Mouse (Mus musculus) hindbrain, embryonic 13.5 days (tissue): ENCODE results near the gene Mob3c. TPM values are rescaled to one million over a fixed set of nuclear protein-coding genes. Genes with fewer than 3 reads are reported as not detected.

ENCODE experiments used
- ATAC-seq: fragments of 200-750 bp; cut with Nextera tagmentation; 2 replicates; pipeline ENCODE4 v1.8.0; 2017; ENCODE audit warnings: moderate TSS enrichment; ENCODE audit not compliant: low FRiP score
- H3K27ac ChIP-seq: fragments of 300-500 bp; sonication (generic); 2 replicates; pipeline ENCODE4 v1.5.1; 2015; ENCODE audit warnings: inconsistent platforms, mild to moderate bottlenecking, moderate library complexity
- H3K27me3 ChIP-seq: fragments of 300-500 bp; sonication (generic); 2 replicates; pipeline ENCODE4 v1.6.1; 2015; ENCODE audit warnings: mild to moderate bottlenecking, inconsistent platforms
- H3K36me3 ChIP-seq: fragments of 300-500 bp; sonication (generic); 2 replicates; pipeline ENCODE4 v1.6.1; 2015; ENCODE audit warnings: mild to moderate bottlenecking, inconsistent platforms
- H3K4me1 ChIP-seq: fragments of 300-500 bp; sonication (generic); replicated peaks from 2 replicates; pipeline ENCODE4 v1.6.1; 2015; ENCODE audit warnings: inconsistent platforms
- H3K4me2 ChIP-seq: fragments of 300-500 bp; sonication (generic); 2 replicates; pipeline ENCODE4 v1.6.1; 2015; ENCODE audit warnings: inconsistent platforms, mild to moderate bottlenecking, moderate library complexity
- H3K4me3 ChIP-seq: fragments of 300-500 bp; sonication (generic); 2 replicates; pipeline ENCODE4 v1.5.1; 2015; ENCODE audit warnings: mild to moderate bottlenecking, inconsistent platforms
- H3K9ac ChIP-seq: fragments of 300-500 bp; sonication (generic); 2 replicates; pipeline ENCODE4 v1.6.1; 2015; ENCODE audit warnings: mild to moderate bottlenecking, inconsistent platforms
- H3K9me3 ChIP-seq: fragments of 300-500 bp; sonication (generic); 2 replicates; pipeline ENCODE4 v1.6.1; 2016; ENCODE audit warnings: inconsistent platforms
- WGBS: fragments of 180-500 bp; shearing (Covaris S2); methylation state at CpG from one replicate; pipeline ENCODE4 v1.1.7; 2015; 5-methylcytosine and 5-hydroxymethylcytosine counted together
- polyA plus RNA-seq: library from polyadenylated mRNA; unstranded; fragments of >200 nt; fragmentation: Nextera tagmentation; extraction: Ambion mirVana; gene quantifications from 2 replicates; pipeline ENCODE4 v1.2.1, GENCODE M21; 2015

Gene Mob3c
- polyA plus RNA-seq: 4.8 and 6.4 TPM in 2 replicates

DNA sequence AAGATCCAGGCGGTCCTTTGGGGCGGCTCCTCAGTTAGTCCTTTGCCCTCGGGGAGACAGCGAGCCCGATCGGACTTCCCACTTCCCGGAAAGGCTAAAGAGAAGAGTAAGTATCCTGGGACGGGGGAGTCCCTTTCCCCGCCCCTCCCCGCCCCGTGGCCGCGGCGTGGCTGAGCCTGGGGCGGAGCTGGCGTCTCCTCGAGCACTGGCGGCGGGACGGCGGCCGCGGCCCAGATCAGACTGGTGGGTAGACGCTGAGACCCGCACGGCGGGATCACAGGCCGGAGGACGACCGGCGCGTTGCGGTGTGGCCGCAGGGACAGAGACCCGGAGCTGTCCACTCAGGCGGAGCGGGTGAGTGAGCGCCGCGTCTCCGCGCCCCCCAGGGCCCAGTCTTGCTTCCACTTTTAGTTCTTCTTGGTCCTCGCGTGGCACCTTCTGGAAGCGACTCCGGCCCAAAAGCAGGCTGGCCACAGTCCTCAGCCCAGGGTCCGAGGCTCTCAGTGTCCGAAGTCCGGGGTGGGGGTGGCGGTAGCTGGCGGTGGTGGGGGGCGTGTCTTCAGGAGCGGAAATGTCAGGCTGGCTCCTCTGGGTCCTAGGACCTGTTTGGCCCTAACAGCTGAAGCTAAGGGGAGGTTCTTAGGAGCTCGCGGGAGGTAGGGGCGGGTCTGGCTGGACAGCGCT is at the start of gene Mob3c:
Gene Mob3c (plus strand): TSS at position 205 of the 684 bp plus-strand sequence.
- peak within 1 kb of the TSS; percentile 79 for H3K4me3 ChIP-seq
- H3K4me1 ChIP-seq: peaks cover 14% of the 10 kb centered on the region
- peaks cover 28% of the 10 kb centered on the region for H3K27me3 ChIP-seq
- H3K9ac ChIP-seq: peak within 1 kb of the TSS; percentile 83
- peak within 1 kb of the TSS; percentile 72 for H3K4me2 ChIP-seq
- peaks cover 3% of the 10 kb centered on the region; the same call in 1 of the 2 replicates for H3K36me3 ChIP-seq
- under 1% methylated on average over 53 of the region's 57 CpGs for WGBS
- ATAC-seq: peak; percentile 89
- no peaks in the 10 kb centered on the region for H3K9me3 ChIP-seq
- H3K27ac ChIP-seq: peak within 1 kb of the TSS; percentile 69

DNA sequence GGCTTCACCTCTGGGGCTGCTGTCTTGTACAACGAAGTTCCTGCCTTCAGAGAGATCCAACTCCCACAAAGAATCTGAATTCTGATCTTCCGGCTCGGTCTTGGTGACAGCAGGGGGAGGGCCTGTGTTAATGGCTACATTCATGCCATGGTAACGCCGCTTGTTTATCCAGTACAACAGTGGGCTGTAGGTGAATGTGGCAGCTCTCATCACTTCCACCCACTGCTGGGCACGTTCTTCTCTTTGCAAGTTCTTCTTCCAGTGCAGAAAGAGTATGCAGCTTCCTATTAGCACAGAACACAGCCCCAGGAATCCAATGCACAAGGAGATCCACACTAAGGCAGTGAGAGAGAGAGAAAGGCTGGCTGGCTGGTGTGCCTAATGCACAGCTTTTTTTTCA is 47.6 kb upstream of the Mob3c start:
- ATAC-seq: no peak
- WGBS: 39% methylated on average over 6 of the region's 6 CpGs
- H3K4me2 ChIP-seq: no peak overlapping the region

DNA sequence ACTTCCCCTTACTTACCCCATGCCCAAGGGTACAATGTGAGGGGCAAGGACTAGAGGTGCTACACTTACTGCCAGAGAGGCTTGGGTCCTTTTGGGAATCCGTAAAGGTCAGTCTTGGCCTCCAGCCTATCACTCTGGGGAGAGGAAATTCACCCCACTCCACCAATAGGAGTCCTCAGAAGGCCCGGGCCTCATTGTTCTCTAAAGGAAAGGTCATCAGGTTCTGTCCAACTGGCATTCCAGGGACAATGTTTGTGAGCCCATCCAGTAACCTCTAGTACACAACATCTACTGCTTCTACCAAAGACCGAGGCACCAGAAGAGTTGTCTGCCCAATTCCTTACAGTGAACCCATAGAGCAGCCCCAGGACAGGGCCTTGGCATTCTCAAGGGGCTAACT is 47.0 kb upstream of the Mob3c start, which contains the start of gene Tex38:
Gene Tex38 (minus strand): TSS at position 101 of the 400 bp plus-strand sequence.
- no peak for ATAC-seq
- Histone ChIP-seq H3K4me1 (peaks cover 13% of the 10 kb centered on the region), H3K27ac (no peak within 1 kb of the TSS), H3K4me3 (no peak within 1 kb of the TSS), H3K36me3 (peaks cover 17% of the 10 kb centered on the region), H3K27me3 (no peaks in the 10 kb centered on the region), H3K4me2 (no peak within 1 kb of the TSS), H3K9ac (no peak within 1 kb of the TSS), H3K9me3 (no peaks in the 10 kb centered on the region)
- 86% methylated on average over 3 of the region's 3 CpGs for WGBS

More for the DNA sequence above, 47.6 kb upstream of the Mob3c start:
- Histone ChIP-seq H3K4me3 (no peak overlapping the region), H3K4me1 (peaks cover 7% of the 10 kb centered on the region), H3K9ac (no peak overlapping the region), H3K27me3 (no peaks in the 10 kb centered on the region), H3K36me3 (peaks cover 20% of the 10 kb centered on the region), H3K27ac (no peak overlapping the region), H3K9me3 (no peaks in the 10 kb centered on the region)

DNA sequence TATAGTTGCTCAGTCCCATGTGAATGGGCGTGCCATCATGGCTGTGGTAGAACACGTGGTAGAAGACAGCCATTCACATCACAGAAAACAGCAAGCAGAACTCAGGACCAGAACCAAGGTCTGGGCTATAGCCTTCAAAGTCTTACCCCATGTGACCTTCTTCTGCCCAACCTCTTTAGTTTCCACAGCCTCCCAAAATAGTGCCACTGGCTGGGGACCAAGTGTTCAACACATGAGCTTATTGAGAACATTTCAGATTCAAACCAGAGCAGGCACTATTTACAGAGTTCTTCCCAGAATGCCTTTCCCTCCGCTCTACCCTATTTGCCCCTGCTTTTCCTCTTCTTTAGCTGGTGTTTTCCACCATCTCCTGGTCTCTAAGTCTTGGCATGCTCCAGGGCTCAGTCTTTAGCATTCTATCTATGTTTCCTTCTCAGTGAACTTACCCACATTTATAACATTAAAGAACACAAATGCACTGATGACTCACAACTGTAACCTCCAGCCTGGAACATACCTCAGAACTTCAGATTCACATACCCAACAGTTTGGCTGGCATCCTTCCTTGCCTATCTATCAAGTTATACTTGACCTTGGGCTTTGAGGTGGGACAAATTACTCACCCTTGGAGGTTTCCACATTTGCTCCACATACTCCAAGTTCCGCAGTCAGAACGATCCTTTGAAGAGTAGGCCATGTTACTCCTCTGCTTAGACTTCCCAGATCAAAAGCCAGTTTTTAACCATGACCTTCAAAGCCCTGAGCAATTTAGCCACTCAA is 45.7 kb upstream of the Mob3c start:
- Histone ChIP-seq H3K36me3 (peaks cover 8% of the 10 kb centered on the region), H3K4me1 (peaks cover 17% of the 10 kb centered on the region), H3K4me3 (no peak overlapping the region), H3K9ac (no peak overlapping the region), H3K4me2 (no peak overlapping the region), H3K9me3 (no peaks in the 10 kb centered on the region), H3K27ac (no peak overlapping the region), H3K27me3 (no peaks in the 10 kb centered on the region)
- ATAC-seq: no peak
- WGBS: 92% methylated on average over 5 of the region's 5 CpGs

DNA sequence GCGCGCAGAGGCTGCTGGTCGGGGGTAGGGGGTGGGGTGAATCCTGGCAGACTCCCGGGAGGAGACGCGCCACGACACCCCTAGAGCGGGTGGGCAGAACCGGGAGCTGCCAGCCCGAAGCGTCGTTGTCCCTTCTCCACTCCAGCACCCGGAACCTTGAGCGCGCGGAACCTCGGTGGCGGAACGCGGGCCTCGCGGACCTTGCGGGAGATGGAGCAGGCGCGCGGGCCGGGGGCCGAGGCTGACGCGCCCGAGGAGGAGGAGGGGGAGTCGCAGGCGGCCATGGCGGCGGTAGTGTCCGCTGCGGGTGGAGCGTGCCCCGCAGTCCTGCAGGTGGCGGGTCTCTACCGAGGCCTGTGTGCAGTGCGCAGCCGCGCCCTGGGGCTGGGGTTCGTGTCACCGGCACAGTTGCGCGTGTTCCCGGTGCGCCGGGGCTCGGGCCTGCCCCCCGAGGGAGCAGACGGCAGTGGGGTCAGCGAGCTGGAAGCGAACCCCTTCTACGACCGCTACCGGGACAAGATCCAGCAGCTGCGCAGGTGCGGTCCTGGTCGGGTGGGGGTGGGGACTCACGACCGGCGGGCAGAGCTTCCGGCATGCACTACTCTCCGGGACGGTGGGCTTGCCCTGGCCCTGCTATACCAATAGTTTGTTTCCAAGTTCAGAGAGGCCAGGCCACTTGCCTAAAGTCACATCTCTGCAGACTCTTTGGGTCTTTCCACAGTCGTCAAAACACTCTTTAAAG is 43.0 kb upstream of the Mob3c start, which contains the start of gene Atpaf1:
Gene Atpaf1 (plus strand): TSS at position 44 of the 742 bp plus-strand sequence.
- peak within 1 kb of the TSS; percentile 71 for H3K4me3 ChIP-seq
- no peaks in the 10 kb centered on the region for H3K9me3 ChIP-seq
- H3K36me3 ChIP-seq: peaks cover 13% of the 10 kb centered on the region
- WGBS: under 1% methylated on average over 58 of the region's 69 CpGs
- peak within 1 kb of the TSS; percentile 83 for H3K9ac ChIP-seq
- H3K4me2 ChIP-seq: peak within 1 kb of the TSS; percentile 69
- no peaks in the 10 kb centered on the region for H3K27me3 ChIP-seq
- peak within 1 kb of the TSS; percentile 64 for H3K27ac ChIP-seq
- ATAC-seq: peak; percentile 94
- peaks cover 17% of the 10 kb centered on the region for H3K4me1 ChIP-seq

DNA sequence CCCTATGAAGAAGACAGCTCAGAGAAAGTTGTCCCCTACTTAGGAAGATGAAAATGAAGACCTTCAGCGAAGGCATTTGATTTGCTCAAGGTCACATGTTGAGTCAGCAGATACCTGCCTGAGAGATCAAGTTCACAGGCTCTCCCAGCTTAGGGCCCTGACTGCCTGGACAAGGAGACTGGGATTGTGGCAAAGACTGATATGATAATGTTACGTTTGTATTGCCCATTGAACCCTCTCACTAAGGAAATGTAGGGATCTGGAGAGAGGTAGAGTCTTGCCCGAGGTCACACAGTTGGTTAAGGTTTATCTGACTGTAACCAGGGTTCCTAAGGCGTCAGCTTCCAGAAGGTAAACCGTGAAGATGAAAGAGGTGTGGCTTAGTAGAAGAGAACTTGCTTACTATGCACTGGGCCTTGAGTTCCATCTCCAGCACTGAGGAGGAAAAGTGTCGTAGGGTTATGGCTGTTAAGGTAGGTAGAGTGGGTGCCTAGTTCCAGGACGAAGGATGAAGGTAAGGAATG is 42.3 kb upstream of the Mob3c start:
- ATAC-seq: peak; percentile 26; the same call in 1 of the 2 replicates

DNA sequence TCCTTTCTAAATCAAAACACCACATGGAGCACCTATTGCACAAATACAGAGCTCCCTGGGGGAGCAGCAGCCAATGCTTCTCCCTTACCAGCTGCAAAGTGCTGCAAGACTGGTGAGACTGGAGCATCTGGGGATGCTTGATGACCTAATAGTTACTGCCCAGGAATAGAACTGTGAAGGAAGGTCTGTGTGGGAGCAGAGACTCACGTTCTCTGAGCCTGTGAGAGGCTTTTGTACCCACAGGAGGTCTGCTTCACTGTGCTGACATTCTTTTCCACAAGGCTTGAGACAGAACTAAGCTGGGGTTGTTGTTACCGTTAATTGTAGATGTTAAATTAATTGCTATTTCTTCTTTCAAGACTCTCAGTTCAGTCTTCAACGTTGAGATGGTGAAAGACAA is 37.0 kb upstream of the Mob3c start:
- H3K9me3 ChIP-seq: no peaks in the 10 kb centered on the region
- WGBS: 79% methylated on average over 3 of the region's 3 CpGs
- H3K36me3 ChIP-seq: peaks cover 44% of the 10 kb centered on the region
- no peak overlapping the region for H3K4me3 ChIP-seq
- no peaks in the 10 kb centered on the region for H3K27me3 ChIP-seq
- peaks cover 4% of the 10 kb centered on the region for H3K4me1 ChIP-seq
- H3K9ac ChIP-seq: no peak overlapping the region
- H3K4me2 ChIP-seq: no peak overlapping the region
- ATAC-seq: no peak
- no peak overlapping the region for H3K27ac ChIP-seq

More for the DNA sequence above, 42.3 kb upstream of the Mob3c start:
- peak overlapping the region; percentile 83 for H3K9ac ChIP-seq
- peaks cover 17% of the 10 kb centered on the region for H3K4me1 ChIP-seq
- H3K27me3 ChIP-seq: no peaks in the 10 kb centered on the region
- no peak overlapping the region for H3K27ac ChIP-seq
- peak overlapping the region; percentile 69 for H3K4me2 ChIP-seq
- H3K36me3 ChIP-seq: peaks cover 19% of the 10 kb centered on the region
- peak overlapping the region; percentile 71 for H3K4me3 ChIP-seq
- no peaks in the 10 kb centered on the region for H3K9me3 ChIP-seq
- WGBS: 60% methylated on average over 7 of the region's 7 CpGs

DNA sequence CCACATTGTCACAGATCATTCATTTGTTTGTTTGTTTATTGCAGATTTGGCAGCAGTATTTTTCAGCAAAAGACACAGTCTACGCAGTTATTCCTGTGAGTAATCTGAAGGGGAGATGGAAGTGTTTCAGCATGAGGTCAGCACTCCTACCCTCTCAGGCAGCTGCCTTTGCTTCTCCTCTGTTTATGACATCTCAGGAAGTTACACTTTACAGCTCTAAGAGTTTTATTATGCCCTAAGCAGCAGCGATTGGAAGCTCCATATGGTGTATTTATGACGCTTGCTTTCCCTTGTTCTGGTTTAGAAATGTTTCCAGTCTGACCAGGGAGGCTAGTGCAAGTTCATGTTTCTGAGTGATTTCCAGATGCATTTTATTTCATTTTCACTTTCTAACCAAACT is 32.5 kb upstream of the Mob3c start:
- Histone ChIP-seq H3K27me3 (no peaks in the 10 kb centered on the region), H3K27ac (no peak overlapping the region), H3K9ac (no peak overlapping the region), H3K9me3 (no peaks in the 10 kb centered on the region), H3K4me2 (no peak overlapping the region), H3K36me3 (peaks cover 60% of the 10 kb centered on the region), H3K4me1 (no peaks in the 10 kb centered on the region), H3K4me3 (no peak overlapping the region)
- 90% methylated on average over 3 of the region's 3 CpGs for WGBS
- ATAC-seq: no peak

DNA sequence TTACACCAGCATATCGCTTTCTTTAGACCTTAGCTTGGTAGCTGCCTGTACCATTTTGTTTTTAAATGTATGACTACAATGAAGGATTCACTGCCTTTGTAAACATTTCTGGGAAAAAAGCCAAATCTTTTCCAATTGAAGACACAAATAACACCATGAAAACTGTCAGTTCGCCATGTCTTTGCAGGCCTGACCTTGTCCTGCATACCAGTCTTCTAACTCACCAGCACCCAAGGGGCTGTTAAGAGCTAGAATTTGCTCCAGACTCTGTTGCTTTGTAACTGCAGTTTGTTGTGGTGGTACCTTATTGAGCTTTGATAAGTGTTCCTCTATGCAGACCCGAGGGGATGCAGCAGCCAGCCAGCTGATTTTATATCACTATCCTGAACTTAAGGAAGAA is 27.9 kb upstream of the Mob3c start:
- Histone ChIP-seq H3K4me2 (no peak overlapping the region), H3K4me3 (no peak overlapping the region), H3K27ac (no peak overlapping the region), H3K27me3 (no peaks in the 10 kb centered on the region), H3K4me1 (no peaks in the 10 kb centered on the region), H3K36me3 (peaks cover 57% of the 10 kb centered on the region), H3K9me3 (no peaks in the 10 kb centered on the region), H3K9ac (no peak overlapping the region)
- 77% methylated on average over 3 of the region's 3 CpGs for WGBS
- no peak for ATAC-seq

DNA sequence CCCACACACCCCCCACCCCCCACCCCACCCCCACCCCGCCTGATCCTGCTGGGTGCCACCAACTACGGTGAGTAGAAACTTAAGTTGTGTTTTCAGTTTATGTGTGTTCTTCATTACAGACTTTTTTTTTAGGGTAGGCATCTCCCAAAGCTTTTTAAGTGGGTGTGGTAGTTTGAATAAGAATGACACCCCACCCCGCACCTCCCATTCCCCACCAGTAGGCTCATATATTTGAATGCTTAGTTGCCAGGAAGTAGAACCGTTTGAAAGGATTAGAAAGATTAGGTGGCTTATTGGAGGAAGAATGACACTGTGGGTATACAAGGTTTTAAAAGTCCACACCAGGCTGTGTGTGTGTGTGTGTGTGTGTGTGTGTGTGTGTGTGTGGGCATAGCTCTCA is 15.6 kb upstream of the Mob3c start:
- 89% methylated on average over 4 of the region's 4 CpGs for WGBS
- no peak overlapping the region for H3K4me2 ChIP-seq
- no peaks in the 10 kb centered on the region for H3K9me3 ChIP-seq
- H3K27ac ChIP-seq: no peak overlapping the region
- no peaks in the 10 kb centered on the region for H3K27me3 ChIP-seq
- no peaks in the 10 kb centered on the region for H3K4me1 ChIP-seq
- H3K36me3 ChIP-seq: peaks cover 52% of the 10 kb centered on the region
- no peak overlapping the region for H3K9ac ChIP-seq
- H3K4me3 ChIP-seq: no peak overlapping the region
- ATAC-seq: no peak

DNA sequence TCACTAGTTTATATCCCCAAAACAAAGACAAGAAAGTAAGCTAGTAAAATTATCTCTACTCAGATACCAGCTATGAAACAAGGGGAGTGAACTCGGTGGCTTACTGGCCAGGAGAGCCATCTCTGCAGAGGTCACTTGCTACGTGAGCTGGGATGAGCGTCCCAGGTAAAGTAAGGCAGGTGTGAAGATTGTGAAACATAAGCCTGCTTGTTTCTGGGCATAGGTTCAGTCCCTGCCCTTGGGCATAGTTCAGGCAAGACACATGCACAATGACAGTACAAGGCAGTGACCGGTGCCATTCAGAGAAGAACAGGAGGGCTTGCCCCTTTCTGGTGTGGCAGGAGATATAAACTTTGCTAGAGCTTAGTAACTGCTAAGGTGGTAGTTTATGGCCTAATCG is 12.3 kb upstream of the Mob3c start:
- peaks cover 46% of the 10 kb centered on the region for H3K36me3 ChIP-seq
- no peak overlapping the region for H3K9ac ChIP-seq
- H3K27ac ChIP-seq: no peak overlapping the region
- 98% methylated on average over 5 of the region's 5 CpGs for WGBS
- no peak overlapping the region for H3K4me3 ChIP-seq
- no peaks in the 10 kb centered on the region for H3K9me3 ChIP-seq
- no peaks in the 10 kb centered on the region for H3K4me1 ChIP-seq
- no peak overlapping the region for H3K4me2 ChIP-seq
- H3K27me3 ChIP-seq: no peaks in the 10 kb centered on the region
- ATAC-seq: no peak

DNA sequence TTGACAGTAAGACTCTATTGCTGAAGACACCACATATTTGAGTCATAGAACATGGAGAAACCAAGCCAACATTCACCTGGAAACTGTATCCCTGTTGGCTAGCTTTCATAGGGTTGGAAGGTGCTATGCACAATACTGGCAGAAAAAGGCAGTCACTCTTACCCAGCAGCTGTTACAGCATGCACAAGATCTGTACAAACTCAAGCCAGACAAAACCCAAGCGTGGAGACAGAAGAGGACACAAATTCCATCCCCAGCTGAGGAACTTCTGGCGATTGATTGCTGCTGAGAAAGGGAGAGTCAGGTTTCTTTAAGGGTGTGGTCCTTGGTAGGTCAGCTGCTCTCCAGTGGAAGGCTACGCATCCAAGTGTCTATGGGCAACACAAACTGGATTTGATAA is 7.7 kb upstream of the Mob3c start:
- H3K9me3 ChIP-seq: no peaks in the 10 kb centered on the region
- no peak overlapping the region for H3K4me2 ChIP-seq
- no peak overlapping the region for H3K9ac ChIP-seq
- ATAC-seq: no peak
- no peaks in the 10 kb centered on the region for H3K27me3 ChIP-seq
- WGBS: 88% methylated on average over 3 of the region's 3 CpGs
- H3K36me3 ChIP-seq: peaks cover 17% of the 10 kb centered on the region
- no peak overlapping the region for H3K27ac ChIP-seq
- H3K4me3 ChIP-seq: no peak overlapping the region
- H3K4me1 ChIP-seq: no peaks in the 10 kb centered on the region
